Mouse (Mus musculus) frontal cortex, adult 2 months (tissue): ENCODE results near the gene Zfp367. TPM values are rescaled to one million over a fixed set of nuclear protein-coding genes. Genes with fewer than 3 reads are reported as not detected.
A peak's percentile ranks its signal among the peaks of the same experiment; 100 is the strongest.

Experiments used
- DNase-seq, 2 experiments: peaks; one replicate each; pipeline ENCODE4 v3.0.0; 2022; ENCODE audit warnings: low spot score in 1 of 2; ENCODE audit errors: extremely low spot score in 1 of 2
- polyA plus RNA-seq: library from polyadenylated mRNA; depleted of rRNA; stranded (reverse); fragments of >200 nt; gene quantifications from 2 replicates; pipeline ENCODE4 v1.2.3, GENCODE M21; 2012

The Zfp367 gene
- polyA plus RNA-seq, 1 experiment: 21.3 TPM

DNA sequence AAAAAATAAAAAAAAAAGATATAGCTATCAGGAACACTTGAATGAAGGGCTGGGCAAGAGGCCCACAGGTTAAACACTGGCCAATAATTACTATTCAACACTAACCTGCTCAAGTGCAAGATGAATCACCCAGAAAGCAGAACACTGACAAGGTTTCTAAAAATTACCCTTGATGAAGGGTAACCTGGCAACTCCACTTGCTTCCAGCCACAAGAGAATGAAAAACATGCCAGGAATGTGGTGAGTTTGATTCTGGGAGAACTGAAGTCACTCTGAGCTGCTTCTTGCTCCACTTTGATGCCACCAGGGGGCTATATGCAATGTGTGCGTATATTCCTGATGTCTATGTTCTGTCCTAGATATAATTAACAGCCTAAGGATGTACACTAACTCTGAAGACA is 2.2 kb upstream of the Zfp367 start:
- peak in 1 of 2 experiments; percentile 22 for DNase-seq

- DNase-seq: no peak
These were observed 1.6 kb upstream of the Zfp367 start for GRCm38 (mm10) chr13:64154651-64155050.

- DNase-seq: no peak
These were observed 807 bp upstream of the Zfp367 start for GRCm38 (mm10) chr13:64153751-64154267.

DNA sequence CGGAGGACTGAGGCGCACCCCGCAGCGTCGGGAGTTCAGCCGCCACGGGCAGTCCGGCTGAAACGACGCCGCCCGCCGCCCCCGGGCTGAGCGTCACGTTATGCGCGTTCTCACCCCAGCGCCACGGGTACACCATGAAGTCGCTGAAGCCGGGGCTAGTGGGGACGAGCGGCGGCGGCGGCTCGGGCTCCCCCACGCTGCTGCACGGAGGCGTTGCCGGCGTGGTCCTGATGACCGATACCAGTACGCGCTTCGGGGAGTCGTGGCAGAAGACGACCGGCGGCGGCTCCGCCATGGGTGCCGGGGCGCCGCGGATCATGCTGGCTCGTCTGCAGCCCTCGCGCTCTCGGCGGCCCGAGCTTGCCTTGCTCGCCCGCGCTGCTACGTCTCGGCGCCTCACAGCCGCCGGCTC is 325 bp downstream of the Zfp367 start:
- DNase-seq: peak in 1 of 2 experiments; percentile 38

GRCm38 (mm10) chr13:64152241-64152669 is 747 bp downstream of the Zfp367 start:
- DNase-seq: peak; percentile 60 to 77

DNA sequence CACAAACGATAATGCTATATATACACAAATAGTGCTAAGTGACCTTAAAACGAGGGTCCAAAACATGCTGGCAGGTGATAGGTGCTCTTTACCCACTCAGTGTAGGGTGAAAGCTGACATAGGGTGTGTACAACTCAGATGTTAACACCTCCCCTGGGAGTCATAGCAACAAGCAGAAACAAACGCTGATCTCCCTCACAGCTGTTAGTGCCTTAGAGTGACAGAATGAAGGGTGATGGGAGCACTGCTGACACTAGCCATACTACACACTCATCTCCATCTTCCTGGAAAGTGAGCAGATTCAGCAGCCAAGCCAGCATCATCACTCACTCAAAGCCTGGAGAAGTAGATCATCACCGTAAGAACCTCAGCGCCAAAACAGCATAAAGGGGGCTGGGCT is 2.9 kb downstream of the Zfp367 start:
- no peak for DNase-seq

- DNase-seq: peak in 1 of 2 experiments; percentile 44
These were observed 23.2 kb downstream of the Zfp367 start for GRCm38 (mm10) chr13:64129616-64130375.

- DNase-seq: peak in 1 of 2 experiments; percentile 3
These were observed 24.0 kb downstream of the Zfp367 start, which contains the start of gene Slc35d2 for GRCm38 (mm10) chr13:64128858-64129615. Gene Slc35d2, minus strand, starts transcription at chr13:64129368.

- no peak for DNase-seq
These were observed 26.7 kb downstream of the Zfp367 start for GRCm38 (mm10) chr13:64126316-64126715.

DNA sequence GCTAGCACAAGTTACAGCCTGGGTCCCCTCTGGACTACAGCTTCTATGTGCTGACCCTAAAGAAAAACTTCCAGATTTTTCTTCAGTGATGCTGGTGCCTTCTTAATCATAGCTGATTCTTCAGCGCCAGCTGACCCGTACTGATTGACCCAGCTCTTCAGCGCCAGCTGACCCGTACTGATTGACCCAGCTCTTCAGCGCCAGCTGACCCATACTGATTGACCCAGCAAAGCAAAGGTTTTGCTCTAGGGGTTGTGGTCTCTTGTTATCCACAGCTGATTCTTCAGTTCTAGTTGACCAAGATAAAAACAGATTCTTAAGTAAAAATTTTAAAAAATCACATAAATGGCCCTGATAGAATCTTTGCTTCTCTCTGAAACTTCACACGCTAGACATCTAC is 28.1 kb downstream of the Zfp367 start:
- DNase-seq: no peak

DNA sequence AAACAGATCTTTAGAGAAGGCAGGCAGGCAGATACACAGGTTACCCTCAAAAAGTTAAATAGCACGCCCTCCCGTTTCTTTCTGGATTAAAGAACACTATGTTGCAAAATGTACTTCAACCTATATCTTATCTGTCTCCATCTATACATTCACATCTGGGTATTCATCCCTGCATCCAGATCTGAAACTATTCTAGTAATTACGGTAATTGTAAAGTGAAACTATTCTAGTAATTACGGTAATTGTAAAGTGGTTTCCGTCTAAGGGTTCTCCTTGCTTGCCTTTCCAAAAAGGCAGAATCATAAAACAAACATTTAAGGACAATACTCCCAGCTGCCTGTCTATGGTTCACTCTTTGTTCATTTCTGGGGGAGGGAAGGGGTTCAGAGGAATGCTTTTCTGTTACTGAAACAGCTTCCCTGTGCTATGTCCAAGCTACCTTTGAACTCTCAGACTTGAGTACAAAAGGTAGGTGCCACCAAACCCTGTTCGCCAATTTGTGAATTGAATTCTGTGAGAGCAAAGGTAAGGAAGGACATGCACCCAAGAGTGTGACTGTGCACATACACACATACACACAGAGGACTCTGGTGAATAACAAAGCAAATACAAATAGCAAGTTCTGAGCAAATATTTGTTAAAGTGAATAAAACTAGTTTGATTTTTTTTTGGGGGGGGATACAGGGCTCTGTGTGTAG is 29.4 kb downstream of the Zfp367 start:
- DNase-seq: no peak

GRCm38 (mm10) chr13:64120760-64121159 is 32.2 kb downstream of the Zfp367 start:
- DNase-seq: no peak

DNA sequence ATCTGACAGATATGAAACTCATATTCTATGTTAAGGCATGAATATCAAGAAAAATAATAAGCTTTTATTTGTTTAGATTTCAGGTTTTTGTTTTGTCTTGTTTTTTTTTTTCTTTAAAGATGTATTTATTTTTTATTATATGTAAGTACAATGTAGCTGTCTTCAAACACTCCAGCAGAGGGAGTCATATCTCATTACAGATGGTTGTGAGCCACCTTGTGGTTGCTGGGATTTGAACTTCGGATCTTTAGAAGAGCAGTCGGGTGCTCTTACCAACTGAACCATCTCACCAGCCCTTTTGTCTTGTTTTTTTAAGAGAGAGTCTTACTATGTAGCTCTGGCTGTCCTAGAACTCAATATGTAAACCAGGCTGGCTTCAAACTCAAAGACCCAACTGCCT is 35.6 kb downstream of the Zfp367 start:
- no peak for DNase-seq

DNA sequence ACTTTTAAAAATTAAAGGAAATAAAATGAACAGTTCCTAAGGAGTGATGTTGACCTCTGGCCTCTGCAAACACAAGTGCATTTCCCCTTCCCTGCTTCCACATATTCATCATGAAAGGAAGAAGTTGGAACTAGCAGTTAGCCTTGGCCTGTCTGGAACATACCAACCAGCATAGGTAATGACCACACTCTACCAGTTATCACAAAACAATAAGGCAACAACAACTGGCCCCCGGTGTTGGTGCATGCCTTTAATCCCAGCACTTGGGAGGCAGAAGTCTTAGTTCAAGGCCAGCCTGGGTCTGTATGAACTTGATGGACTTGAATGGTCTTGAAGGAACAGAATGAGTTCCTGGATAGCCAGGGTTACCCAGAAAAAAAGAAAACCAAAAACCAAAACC is 42.6 kb downstream of the Zfp367 start:
- DNase-seq: no peak

DNA sequence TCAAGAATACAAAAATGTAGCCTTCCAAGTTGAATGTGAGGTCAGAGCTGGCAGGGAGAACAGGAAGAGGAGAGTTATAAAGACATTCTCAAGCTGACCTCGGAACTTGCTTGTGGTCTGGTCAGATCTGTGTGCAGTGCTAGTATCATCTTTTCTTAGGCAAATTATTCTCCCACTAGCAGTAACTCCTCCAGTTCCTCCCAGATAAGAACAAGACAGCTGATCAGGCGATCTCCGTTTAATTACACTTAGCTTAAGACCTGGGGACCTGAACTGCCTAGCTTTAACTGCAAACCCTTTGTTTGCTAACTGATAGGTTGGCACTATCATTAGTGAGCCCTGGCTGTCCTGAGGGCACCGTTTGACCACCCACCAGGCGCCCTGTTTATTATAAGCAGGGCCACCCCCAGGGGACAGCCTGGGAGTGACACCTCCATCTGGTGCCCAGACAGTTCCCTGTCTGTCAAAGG is 44.6 kb downstream of the Zfp367 start:
- no peak for DNase-seq

DNA sequence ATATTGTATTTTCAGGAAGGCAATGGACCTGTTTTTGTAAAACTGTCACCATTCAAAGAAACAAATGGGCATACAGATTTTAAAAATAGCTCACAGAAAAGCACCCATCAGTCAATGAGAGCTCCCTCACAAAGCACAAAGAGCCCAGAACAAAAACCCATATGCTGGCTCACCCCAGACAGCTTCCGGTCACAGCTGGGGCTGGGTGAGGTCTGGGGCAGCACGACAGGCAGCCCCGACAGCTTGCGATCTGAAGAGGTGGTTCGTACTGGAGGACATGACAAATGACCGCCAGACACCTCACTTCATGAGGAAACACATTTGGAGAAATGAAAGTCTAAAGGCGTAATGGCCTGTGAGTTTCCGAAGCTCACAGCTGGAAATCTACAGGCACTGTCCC is 45.5 kb downstream of the Zfp367 start:
- DNase-seq: no peak

DNA sequence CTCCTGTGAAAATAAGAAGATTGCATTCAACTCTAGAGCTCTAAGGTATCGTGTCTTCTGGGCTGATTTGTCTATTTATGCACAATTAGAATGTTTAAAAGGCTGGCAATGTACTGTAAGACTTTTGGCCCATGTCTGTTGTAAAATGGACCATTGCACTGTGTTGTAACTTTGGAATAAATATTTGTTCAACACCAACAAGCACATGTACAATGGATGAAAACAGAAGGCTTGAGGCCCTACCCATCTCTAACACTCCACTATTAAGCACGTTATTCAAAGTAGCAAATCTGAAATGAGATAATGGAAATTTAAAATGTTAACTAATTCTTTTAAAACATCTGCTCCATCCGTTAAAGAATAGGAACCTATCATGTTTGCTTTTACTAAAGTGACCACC is 45.9 kb downstream of the Zfp367 start:
- no peak for DNase-seq

DNA sequence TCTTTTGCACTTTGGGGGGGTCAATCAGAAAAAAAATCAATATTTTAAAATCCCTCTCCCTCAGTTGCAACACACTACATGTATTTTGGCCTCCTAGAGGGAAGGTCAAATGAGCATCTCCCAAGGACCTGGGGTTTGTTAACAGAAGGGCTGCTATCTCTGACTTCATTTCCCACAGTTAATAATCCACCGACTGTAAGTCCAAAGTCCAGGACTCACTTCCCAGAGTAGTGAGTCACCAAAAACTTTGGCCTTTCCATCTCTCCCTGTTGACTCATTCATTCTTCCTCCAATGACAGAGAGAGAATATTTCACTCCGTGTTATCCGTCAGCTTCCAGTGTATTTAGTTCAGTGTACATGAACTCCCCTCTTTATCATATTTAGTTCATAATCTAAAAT is 47.3 kb downstream of the Zfp367 start:
- no peak for DNase-seq

DNA sequence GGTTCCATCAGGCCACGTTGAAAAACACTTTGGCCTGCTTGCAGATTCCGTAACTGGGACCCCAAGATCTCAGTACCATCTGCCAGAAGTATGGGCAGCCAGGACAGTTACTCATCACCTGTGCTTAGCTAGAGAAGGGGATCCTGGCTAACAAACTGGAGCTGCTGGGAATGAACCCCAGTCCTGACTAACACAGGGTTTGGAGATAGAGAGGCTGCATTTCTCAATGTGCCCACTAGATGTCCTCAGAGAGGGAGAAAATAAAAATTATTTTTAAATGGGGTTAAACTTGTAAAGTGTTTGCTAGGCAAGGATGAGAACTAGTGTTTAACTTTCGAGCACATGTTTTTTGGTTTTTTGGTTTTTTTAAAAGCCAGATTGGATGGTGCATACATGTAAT is 52.8 kb downstream of the Zfp367 start:
- DNase-seq: peak in 1 of 2 experiments; percentile 74

- peak in 1 of 2 experiments; percentile 30 for DNase-seq
These were observed 54.0 kb downstream of the Zfp367 start for GRCm38 (mm10) chr13:64098992-64099391.

DNA sequence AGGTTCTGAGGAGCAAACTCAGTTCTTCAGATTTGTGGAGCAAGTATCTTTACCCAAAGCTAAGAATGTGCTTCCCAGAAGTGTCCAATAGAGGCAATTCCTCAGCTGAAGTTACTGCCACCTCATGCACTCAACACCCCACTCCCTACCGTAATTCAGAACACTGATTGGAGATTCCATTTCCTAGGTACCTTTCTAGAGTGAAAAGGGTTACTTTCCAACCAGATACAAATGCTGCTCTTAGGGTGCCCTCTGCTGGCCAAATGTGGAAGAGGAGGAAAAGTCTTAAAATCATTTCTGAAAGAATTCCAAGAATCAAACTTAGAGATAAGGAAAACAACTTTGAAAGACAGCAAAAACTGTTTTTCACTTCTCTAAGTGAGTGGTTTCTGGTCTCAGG is 59.7 kb downstream of the Zfp367 start:
- DNase-seq: peak; percentile 21 to 88
